Mouse (Mus musculus) lung, adult 18-20 months (tissue): ENCODE data around the gene Rnf151.
A peak's percentile ranks its signal among the peaks of the same experiment; 100 is the strongest.

Experiments
- DNase-seq, 2 experiments: peaks; one replicate each; pipeline ENCODE4 v3.0.0; 2022; ENCODE audit warnings: mixed read lengths in 2 of 2

Gene Rnf151

DNA sequence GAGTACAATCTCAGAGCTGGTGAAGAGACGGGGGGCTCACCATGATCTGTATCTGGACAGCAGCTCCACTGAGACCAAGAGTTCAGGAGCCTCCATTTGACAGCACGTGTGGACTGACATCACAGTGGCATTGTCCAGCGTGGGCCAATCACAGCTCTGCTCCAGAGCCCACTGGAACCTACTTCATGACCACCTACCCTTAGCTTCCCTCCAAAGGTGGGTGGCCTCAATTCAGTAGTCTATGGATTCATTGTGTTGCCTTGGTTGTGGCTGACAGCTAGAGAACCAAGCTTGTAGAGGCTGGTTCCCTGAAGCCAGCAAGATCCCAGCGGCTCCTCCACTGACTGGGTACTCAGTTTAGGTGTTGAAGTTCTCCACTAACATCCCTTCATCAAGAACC, at the start of gene Rnf151, which contains the start of gene Rps2:
Gene Rnf151, minus strand, starts transcription at position 121 of the 400 bp plus-strand sequence.
Gene Rps2, plus strand, starts transcription at position 174 of the 400 bp plus-strand sequence.
- DNase-seq = no peak

DNA sequence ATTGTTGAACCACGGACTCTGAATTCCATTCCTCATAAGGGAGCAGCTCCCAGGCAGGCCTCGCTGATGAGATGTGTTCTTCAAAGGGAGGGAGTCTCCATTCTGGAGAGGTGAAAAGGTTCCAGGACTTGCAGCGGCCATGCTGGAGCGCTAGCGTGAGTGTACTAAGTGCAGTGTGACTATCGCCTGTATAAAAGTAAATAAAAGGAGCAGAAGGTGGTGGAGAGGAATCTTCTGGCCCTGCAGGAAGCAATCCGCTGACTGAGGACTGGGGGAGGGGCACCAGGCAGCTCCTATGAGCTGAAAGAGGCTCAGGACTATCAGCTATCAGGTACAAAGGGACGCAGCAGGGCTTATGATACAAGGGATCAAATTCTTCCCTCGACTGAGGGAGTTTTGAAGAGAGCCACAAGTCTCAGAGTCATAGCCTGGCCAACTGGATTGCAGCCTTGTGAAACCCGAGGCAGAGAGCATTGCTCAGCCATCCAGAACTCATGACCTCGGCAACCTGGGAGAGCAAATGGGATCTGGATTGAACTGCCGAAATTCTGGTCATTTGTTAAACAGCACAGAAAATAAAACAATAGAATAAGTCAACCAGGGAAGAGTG, 48.5 kb upstream of the Rnf151 start:
- DNase-seq = peak in 1 of 2 experiments; percentile 3

DNA sequence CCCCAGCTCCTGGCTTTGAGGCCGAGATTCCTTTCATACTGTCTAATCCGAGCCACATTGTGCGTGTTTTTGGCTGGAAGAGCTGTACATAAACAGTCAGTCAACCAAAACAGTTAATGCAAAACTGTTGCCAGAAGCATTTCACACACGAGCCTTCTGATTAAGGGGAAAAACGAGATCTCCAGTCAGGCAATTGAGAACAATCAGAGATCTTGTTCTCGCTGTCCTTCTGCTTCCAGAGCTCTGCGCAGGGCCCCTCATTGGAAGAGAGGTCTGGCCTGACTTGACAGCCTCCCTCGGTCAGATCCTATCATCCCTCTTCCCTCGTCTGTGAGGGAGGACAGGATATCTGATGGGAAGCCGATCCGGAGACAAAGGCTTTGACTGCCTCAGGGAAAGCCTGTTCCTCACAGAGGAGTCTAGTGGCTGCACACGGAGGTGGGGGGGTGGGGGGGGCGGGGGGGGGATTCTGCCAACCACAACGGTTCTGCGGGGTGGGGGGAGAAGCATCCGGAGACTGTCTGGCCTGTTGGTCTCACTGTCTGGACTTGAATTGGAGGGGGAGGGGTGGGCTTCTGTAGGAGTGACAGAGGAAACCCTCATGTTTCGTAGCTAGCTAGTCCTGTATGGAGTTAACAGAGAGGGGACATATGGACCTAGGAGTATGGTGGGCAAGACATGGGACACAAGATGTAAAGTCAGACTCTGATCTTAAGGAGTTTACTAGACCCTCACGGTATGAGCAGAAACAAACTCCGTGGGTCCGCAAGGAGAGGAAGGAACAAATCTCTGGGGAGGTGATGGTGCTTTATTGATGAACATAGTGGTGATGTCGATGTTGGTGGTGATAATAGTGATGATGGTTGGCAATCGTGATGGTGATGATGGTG, 47.4 kb upstream of the Rnf151 start:
- DNase-seq = peak in 1 of 2 experiments; percentile 1

DNA sequence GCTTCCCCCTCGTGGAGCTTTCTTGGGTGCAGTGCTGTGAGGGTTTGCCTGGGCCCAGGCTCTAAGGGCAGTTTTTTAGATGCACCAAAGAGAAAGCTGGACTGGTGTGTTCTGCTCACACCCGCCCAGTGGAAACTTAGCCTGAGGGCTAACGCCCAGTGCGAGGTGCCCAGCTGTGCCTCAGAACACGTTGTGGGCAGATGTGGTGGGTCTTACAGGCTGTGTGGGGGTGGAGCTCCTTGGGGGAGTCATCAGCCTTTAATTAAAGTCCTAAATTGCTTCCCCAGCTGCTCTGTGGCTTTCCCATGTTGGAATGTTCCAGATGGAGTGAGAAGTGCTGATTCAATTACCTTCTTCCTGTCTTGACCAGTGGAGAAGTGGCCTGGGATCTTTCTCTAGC, 43.3 kb upstream of the Rnf151 start:
- no peak for DNase-seq

DNA sequence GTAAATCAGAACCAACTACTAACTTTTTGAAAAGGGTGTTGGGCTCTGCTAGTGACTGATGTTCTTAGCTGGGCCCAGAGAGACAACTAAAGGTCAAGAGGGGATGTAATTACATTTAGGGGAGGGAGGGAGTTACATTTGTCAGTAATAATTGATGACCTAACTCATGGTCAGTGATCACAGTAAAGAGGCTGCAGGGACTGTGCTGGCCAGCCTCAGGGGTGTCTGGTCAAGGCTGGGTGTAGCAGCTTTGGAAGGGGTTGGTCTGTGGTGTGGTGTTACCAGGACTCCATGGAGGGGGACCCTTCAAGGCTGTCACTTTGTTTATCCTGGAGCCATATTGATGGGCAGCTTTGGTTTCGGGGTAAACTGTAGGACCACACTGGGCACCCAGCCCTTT, 39.5 kb upstream of the Rnf151 start:
- no peak for DNase-seq

DNA sequence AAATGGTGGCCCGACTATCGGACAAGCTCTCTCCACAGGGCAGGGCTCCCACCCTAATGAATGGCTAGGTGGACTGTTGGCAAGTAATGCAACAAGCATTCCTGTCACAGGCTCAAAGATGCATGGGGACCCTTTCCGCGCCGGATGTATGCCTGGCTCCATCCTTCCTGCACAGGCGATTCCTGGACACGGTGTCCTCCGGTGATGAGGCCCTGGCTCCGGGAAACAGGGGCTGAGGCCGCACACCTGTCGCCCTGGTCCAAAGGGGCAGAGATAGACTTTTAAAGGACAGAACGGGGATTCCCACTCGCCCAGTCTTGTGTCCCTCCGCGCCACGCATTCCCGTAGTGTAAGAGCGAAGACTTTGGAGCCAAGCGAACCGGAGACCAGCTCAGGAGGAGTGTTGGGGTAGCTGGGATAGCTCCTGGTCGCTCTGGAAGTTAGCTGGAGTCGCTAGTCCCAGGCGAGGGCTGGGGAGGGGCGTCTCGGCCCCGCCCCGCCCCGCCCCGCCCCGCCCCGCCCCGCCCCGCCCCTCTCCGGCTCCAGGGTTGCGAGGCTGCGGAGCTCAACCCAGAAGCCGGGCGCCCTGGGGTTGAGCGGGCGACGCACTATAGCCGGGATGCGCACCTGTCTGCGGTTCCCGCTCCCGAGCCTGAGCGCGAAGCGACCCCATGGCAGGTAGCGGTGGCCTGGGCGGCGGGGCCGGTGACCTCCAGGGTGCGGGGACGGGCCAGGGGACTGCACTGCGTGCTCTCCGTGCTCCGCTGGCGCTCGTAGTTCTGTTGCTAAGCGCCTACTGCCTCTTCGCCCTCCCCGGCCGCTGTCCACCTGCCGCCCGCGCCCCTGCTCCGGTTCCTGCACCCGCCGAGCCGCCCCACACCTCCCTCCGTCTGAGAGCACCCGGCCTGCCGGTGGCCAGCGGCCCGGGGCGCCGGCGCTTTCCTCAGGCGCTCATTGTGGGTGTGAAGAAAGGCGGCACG, 34.8 kb upstream of the Rnf151 start, which contains the start of gene Hs3st6:
Gene Hs3st6, plus strand, starts transcription at position 574 of the 980 bp plus-strand sequence.
- DNase-seq = peak; percentile 20 to 28

DNA sequence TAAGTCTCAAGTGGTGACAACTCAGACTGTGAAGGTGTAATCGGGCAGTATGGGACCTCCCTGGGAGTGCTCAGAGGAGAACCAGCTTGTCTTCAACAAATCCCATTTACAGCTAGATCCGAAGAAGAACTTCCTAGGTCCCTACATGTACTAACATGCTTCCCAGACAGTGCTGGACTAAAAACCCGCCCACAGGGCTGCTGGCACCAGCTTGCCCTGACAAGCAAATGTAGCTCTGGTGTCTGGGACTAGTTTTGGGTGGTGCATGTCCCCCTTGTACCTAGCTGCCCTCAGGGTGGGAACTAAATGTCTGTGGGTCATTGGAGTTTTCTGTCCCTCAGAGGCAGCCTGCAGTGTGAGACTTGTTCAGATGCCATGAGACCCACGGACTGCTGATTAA, 33.7 kb upstream of the Rnf151 start:
- DNase-seq = no peak

DNA sequence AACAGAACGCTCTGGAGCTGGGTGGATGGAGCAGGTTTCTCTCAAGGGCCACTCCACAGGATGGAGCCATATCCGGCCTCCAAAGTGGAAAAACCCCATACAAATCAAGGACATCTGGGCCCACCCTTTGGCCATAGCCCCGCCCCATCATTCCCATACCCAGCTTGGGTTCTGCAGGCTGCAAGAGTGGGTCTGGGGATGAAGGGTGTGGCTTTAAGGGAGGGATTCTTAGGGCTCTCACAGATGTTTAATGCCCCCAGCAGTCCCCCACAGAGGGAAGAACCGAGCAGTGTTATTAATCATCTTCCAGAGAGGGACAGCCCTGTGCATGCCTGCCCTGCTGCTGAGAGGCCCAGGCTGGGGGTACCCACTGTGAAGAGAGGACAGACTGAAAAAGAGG, 29.1 kb upstream of the Rnf151 start:
- no peak for DNase-seq

DNA sequence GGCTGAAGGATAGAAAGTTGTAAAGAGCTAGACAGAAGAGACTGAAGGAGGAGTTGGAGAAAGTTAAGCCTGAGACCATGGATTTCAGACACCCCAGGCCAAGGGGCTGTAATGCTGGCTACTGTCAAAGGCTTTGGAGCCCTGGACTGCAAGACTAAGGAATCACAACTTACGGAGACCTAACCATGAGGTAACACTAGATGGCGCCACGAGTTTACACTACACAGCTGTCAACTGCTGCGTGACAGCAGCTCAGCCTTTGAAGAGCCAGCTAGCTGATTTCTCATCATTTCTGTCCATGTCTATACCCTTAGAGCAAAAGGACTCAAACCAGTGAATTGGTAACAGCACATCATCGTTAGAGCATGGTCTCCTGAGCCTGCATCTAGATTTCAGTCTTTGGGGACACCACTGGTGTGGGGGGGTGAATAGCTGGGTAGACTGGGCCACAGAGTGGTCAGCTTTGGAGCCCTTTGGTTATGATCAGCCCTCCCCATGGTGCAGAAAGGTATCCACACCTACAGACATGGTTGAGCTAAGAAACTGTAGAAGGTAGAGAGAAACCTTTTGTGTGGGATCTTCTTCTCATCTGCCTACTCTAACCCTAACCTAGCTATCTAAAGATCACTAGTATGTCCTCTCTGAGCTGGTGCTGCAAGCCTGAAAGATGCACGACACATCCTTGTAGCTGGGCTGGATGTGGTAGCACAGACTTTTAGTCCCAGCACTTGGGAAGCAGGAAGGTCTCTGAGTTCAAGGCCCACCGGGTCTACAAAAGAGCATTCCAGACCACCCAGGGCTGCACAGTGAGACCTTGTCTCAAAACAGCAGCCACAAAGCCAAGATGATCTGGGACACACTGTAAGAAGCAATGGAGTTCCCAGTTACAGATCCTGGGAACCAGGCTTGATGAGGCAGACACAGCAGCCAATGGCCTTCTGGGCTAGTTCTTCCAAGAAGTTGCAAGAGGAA, 27.9 kb upstream of the Rnf151 start:
- peak; percentile 79 to 83 for DNase-seq

DNA sequence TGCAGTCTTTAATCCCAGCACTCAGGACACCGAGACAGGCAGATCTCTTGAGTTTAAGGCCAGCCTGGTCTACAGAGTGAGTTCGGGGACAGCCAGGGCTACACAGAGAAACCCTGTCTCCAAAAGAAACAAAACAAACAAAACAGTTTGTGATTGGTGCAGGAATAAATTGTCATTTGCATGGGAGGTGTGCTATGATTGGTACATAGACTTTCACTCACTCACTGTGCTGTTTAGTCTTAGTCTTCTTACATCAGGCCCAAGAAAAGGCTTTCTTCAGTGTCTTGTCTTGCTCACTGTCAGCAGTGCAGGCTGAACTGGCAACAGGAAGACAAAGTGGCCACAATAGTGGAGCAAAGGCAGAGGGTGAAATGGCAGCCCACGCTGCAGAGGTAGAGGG, 26.5 kb upstream of the Rnf151 start:
- DNase-seq = no peak

DNA sequence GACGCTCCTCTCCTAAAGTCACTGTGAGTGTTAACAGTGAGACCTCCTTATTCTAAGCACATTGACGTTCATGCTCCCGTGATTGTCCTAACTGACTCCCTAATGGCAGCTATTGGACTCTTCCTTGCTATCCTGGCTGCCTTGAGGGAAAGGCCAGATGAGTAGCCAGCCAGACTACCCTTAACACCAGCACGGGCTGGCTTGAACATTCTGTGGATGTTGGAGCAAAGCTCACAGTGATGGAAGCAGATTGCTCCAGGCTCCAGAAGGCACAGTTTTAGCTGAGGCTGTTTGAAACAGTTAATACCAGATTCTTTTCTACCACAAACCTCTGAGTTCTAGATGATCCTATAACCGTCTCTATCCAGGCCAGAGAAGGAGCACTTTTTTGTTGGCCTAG, 26.0 kb upstream of the Rnf151 start:
- DNase-seq = no peak

DNA sequence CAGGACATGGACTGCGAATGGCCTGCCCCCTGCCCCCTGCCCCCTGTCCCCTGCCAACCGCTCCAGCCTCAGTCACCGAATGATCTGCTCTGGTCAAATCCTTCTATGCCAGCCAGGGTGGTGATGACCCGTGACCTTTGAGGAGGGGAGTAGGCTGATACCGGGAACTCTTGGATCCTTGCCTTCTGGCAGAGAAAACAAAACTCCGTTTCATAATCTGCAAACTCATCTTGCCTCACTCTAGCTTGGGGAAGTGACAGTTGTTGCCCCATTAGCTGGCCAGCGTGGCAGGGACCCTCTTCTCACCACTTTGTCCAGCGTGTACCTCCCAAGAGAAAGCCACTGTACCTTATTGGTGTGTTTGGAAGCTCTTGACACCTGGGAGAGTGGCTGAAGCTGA, 24.4 kb upstream of the Rnf151 start:
- DNase-seq = peak; percentile 44 to 52

DNA sequence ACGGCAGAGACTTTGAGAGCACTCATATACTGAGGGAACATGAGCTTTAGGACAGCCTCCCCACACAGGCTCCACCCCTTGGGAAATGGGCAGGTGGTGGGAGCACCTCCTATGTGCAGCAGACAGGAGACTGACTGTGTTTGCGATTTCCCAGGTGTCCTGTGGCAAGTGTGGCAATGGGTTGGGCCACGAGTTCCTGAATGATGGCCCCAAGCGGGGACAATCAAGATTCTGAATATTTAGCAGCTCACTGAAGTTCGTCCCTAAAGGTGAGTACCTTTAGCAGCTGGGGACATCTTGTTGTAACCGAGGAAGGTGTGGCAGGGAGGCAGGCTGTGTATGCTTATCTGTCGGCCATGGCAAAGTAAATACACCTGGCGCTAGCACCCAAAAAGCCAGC, 22.1 kb upstream of the Rnf151 start:
- no peak for DNase-seq

DNA sequence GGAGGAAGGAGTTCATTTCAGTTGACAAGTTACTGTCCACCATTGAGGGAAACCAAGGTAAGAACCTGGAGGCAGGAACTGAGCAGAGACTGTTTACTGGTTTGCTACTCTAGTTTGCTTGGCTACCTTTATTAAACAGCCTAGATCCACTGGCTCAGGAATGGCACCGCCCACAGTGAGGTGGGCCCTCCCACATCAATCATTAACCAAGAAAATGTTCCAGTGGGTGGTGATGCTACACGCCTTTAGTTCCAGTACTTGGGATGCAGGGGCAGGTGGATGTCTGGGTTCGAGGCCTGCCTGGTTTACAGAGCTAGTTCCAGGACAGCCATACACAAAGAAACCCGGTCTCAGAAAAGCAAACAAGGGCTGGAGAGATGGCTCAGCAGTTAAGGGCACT, 20.4 kb upstream of the Rnf151 start:
- DNase-seq = peak in 1 of 2 experiments; percentile 45

DNA sequence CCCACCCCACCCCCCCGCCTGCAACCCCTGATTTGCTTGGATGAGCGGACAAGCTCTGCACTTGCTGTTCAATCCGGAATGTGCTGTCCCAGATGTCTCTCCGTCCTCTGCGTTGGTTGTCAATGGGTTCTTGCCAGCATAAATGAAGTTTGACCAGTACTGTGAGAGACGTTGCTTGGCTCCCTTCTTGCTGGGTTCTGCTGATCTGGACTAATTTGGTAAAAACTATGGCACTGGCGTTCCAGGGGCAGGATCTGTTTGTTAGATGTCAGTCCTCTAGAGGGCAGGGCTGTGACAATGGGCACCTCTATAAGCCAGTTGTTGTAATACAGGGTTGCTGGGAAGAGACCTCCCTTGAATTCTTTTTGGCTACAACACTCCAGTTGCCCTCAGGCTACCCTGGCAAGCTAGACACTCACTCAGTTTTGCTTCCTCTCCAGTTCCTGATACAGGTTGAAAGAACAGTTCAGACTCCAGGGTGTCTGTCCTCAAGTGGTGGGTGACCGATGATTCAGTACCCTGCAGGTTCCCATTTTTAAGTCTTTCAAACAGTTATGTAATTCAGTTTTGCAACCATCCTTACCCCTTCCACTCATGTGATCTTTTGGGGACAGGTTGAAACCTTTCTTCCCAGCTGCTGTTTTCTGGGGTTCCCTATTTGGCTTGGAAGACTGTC, 19.4 kb upstream of the Rnf151 start:
- DNase-seq = no peak

DNA sequence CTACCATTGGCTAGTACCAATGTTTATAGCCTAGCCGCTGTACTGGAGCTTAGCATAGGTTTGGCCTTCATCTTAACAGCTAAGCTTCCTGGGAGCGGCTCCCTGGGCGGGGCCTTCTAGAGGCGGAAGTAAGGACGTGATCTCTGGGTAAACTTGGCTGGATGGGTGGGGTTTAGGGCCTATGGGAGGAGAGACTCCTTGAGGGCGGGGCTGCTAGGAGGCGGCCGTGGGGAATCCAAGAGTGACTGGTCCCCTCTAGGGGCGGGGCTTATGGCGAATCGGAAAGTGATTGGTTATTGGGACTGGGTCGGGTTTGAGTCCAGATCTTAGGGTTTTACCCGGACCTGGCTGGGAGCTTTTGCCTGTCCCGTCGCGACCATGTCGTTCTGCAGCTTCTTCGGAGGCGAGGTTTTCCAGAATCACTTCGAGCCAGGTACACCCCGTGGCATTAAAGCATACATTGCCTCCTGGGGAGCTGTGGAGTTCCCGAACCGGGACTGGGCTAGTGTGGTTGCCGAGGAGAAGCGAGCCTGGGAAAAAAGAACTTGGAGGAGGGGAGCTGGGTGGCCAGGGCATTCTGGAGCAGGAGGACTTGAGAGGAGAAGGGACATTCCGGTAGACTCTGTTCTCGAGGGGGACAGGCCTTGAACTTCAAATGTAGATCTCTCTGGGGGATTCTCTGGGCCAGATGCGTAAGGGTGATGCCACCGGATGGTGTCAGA, 18.6 kb upstream of the Rnf151 start, which contains the start of gene Msrb1:
Gene Msrb1, plus strand, starts transcription at position 313 of the 722 bp plus-strand sequence.
- peak; percentile 99 to 100 for DNase-seq

DNA sequence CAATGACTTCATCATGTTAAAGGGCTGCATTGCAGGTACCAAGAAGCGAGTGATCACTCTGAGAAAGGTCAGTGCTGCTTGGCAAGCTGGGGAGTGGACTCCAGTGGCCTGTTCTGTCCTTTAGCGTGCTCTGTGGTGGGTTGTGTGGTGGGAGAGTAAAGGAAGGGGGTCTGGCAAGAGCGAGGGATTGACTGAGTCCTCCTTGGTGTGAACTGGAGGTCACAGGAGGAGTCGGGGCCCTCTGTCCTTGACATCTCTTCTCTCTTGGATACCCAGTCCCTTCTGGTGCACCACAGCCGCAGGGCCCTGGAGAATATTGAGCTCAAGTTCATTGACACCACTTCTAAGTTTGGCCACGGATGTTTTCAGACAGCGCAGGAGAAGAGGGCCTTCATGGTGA, 17.6 kb upstream of the Rnf151 start:
- no peak for DNase-seq

DNA sequence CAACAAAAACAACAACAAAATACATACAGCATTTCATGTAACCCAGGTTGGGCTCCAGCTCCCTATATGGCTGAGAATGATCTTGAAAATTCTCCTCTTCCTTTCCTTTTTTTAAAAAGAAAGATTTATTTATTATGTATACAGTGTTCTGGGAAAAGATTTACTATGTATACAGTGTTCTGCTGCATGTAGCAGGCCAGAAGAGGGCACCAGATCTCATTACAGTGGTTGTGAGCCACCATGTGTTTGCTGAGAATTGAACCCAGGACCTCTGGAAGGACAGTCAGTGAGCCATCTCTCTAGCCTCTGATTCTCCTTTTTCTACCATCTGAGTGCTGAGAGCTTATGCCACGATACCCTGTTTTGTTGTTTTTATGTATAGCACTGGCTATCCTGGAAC, 16.6 kb upstream of the Rnf151 start:
- no peak for DNase-seq

DNA sequence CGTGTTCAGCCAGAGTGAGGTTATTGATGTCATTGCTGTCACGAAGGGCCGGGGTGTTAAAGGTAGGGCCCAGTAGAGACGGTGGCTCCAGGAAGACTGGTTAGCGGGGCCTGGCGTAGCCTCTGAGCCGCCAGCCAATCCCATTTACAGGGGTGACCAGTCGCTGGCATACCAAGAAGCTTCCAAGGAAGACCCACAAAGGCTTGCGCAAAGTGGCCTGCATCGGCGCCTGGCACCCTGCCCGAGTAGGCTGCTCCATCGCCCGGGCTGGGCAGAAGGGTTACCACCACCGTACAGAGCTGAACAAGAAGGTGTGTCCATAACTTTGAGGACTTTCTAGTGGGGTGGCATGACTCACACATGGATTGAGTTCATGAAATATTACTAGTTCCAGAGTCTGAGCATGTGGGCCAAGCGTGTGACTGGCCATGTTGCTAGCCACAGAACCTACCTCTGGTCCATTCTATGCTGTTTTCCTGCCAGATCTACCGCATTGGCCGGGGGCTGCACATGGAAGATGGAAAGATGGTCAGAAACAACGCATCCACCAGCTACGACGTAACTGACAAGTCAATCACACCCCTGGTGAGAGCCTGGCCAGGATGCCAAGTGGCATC, 15.7 kb upstream of the Rnf151 start:
- DNase-seq = peak; percentile 30 to 33
